ENCODE assay signal across 16 mouse cellular contexts in the genomic region with DNA sequence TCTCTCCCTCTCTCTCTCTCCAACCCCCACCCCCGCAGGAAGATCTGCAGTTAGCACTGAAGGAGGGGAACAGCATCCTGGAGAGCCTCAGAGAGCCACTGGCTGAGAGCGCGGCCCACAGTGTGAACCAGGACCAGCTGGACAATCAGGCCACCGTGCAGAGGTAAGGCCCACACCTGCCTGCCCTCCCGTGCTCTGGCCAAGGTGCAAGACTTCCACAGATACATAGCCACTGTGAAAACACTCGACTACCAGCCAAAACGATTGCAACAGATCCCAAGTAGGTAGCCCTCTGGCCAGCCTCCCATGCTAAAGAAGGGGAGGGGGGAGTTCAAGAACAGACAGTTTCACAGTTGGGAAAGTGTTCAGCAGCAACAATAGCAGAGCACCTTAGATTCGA. TPM values are rescaled to one million over a fixed set of nuclear protein-coding genes. Genes with fewer than 3 reads are reported as not detected.
"Had no signal": no experiment of that assay in that cellular context is flagged by ENCODE, and none has a peak within 500 bp of the region (broad histone marks: within the 10 kb centered on the region; RNA-seq: fewer than 3 reads in every experiment).

No protein-coding gene starts in this region.

- H3K9ac ChIP-seq: liver, embryonic 14.5 days; neural tube, embryonic 15.5 days had no signal

- H3K27ac ChIP-seq: limb, embryonic 13.5 days; liver, embryonic 14.5 days; midbrain, embryonic 10.5 days; neural tube, embryonic 15.5 days; stomach, postnatal 0 days had no signal

- H3K27me3 ChIP-seq: limb, embryonic 13.5 days; neural tube, embryonic 15.5 days had no signal

- H3K4me3 ChIP-seq: limb, embryonic 13.5 days; midbrain, embryonic 10.5 days; myocyte; neural tube, embryonic 15.5 days had no signal

- H3K4me2 ChIP-seq: limb, embryonic 13.5 days; neural tube, embryonic 15.5 days had no signal

- ATAC-seq: hindbrain, embryonic 16.5 days; inflammation-experienced regulatory T-cells, adult 6 months had no signal

- DNase-seq: kidney, adult 18-20 months; kidney, postnatal 14 days; layer of hippocampus, adult 9-11 months; left cerebral cortex, postnatal 4 days; midbrain, embryonic 14.5 days; thymus, postnatal 4 days had no signal

- H3K4me1 ChIP-seq: midbrain, embryonic 10.5 days; neural tube, embryonic 15.5 days had no signal

- H3K9me3 ChIP-seq: limb, embryonic 13.5 days; midbrain, embryonic 10.5 days; neural tube, embryonic 15.5 days had no signal

RNA-seq across cellular contexts. Expression of gene F7, which starts 27.5 kb away (rescaled TPM):
- polyA plus RNA-seq: hindbrain, embryonic 16.5 days; inflammation-experienced regulatory T-cells, adult 6 months; kidney, embryonic 14.5 days; limb, embryonic 13.5 days; midbrain, embryonic 14.5 days; neural tube, embryonic 11.5 days; neural tube, embryonic 15.5 days; stomach, postnatal 0 days had no signal

RNA-seq across cellular contexts. Expression of gene F10, which starts 38.8 kb away (rescaled TPM):
- polyA plus RNA-seq: inflammation-experienced regulatory T-cells, adult 6 months; myocyte had no signal
